ENCODE assay signal across 16 mouse cellular contexts in the genomic region with DNA sequence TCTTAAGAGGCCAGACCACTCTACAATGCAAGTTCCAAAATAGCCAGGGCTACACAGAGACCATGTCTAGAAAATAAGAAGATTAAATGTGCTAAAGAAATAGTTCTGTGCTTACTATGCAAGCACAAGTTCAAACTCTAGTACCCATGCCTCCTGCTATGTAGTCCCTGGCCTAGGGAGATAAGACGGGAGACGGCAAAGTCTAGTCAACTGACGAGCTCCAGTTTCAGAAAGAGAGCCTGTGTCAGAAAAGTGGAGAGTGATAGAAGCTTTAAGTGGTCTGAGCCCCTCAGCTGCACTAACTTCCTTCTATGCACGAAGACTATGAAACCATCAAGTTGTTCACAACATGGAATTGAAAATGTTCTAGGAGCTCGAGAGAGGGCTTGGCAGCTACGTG.
"Had no signal": no experiment of that assay in that cellular context is flagged by ENCODE, and none has a peak within 500 bp of the region (broad histone marks: within the 10 kb centered on the region; RNA-seq: fewer than 3 reads in every experiment).

No protein-coding gene starts in this region.

- DNase-seq: kidney, adult 11 months; kidney, adult 9 months; kidney, postnatal 36 days; left cerebral cortex, postnatal 4 days; lung, adult 18-20 months; midbrain, embryonic 14.5 days; right cerebral cortex, postnatal 4 days; spleen, adult 18-20 months; thymus, postnatal 36 days had no signal

- H3K27ac ChIP-seq: kidney, postnatal 0 days; layer of hippocampus, adult 2 months; limb, embryonic 13.5 days; midbrain, embryonic 10.5 days; neural tube, embryonic 15.5 days; stomach, embryonic 15.5 days had no signal

- H3K4me1 ChIP-seq: limb, embryonic 13.5 days; midbrain, embryonic 10.5 days; neural tube, embryonic 15.5 days; stomach, embryonic 15.5 days had no signal

- H3K9ac ChIP-seq: limb, embryonic 13.5 days; neural tube, embryonic 15.5 days; stomach, embryonic 15.5 days had no signal

- H3K4me3 ChIP-seq: layer of hippocampus, adult 2 months; limb, embryonic 13.5 days; midbrain, embryonic 10.5 days; myocyte; neural tube, embryonic 15.5 days; stomach, embryonic 15.5 days had no signal

- H3K9me3 ChIP-seq: limb, embryonic 13.5 days; midbrain, embryonic 10.5 days; neural tube, embryonic 15.5 days; stomach, embryonic 15.5 days had no signal

- H3K27me3 ChIP-seq: limb, embryonic 13.5 days; neural tube, embryonic 15.5 days; stomach, embryonic 15.5 days had no signal

- H3K4me2 ChIP-seq: limb, embryonic 13.5 days; neural tube, embryonic 15.5 days; stomach, embryonic 15.5 days had no signal
